Mouse (Mus musculus) myocyte (in vitro differentiated cells): ENCODE data around the gene Smarcc1. TPM values are rescaled to one million over a fixed set of nuclear protein-coding genes. Genes with fewer than 3 reads are reported as not detected.
"Not testable (repeated sequence)": the region's sequence is repeated elsewhere in the genome, so short reads cannot be mapped to it uniquely, and the experiment has no call there.

Experiments used
- H3K27me3 ChIP-seq: one replicate; pipeline ENCODE4 v1.6.1; 2011; ENCODE audit not compliant: control insufficient read depth, insufficient read depth, insufficient read length
- H3K36me3 ChIP-seq: one replicate; pipeline ENCODE4 v1.6.1; 2011; ENCODE audit not compliant: control insufficient read depth, insufficient read depth
- H3K4me2 ChIP-seq: one replicate; pipeline ENCODE4 v1.6.1; 2011; ENCODE audit warnings: low read depth, control low read depth
- H3K4me3 ChIP-seq: one replicate; pipeline ENCODE4 v1.5.1; 2011; ENCODE audit warnings: mild to moderate bottlenecking, control low read depth, moderate library complexity
- H3K79me2 ChIP-seq: one replicate; pipeline ENCODE4 v1.6.1; 2011; ENCODE audit not compliant: control insufficient read depth, insufficient read depth
- H3ac ChIP-seq: one replicate; pipeline ENCODE4 v1.6.1; 2011; ENCODE audit not compliant: control insufficient read depth, insufficient read length
- CEBPB ChIP-seq: IDR thresholded peaks from 2 replicates; pipeline ENCODE4 v1.6.1; 2011; ENCODE audit warnings: mild to moderate bottlenecking, moderate library complexity; ENCODE audit not compliant: poor library complexity, insufficient read depth, severe bottlenecking
- E2F4 ChIP-seq: IDR thresholded peaks from one replicate; pipeline ENCODE4 v1.6.1; 2011; ENCODE audit warnings: mild to moderate bottlenecking, control low read depth, moderate library complexity; ENCODE audit not compliant: insufficient read depth
- MAX ChIP-seq: IDR thresholded peaks from one replicate; pipeline ENCODE4 v1.6.1; 2011; ENCODE audit warnings: low read depth, mild to moderate bottlenecking, control low read depth
- MYOD1 ChIP-seq, 3 experiments: IDR thresholded peaks; one replicate each; pipeline ENCODE4 v1.6.1; 2011; ENCODE audit warnings: control low read depth in 2 of 3, low read depth in 2 of 3, mild to moderate bottlenecking in 2 of 3, moderate library complexity in 1 of 3; ENCODE audit not compliant: insufficient read length in 2 of 3, control insufficient read depth in 1 of 3
- MYOG ChIP-seq, 3 experiments: IDR thresholded peaks; one replicate each; pipeline ENCODE4 v1.6.1; 2011; ENCODE audit warnings: control low read depth in 2 of 3, low read depth in 2 of 3, mild to moderate bottlenecking in 2 of 3; ENCODE audit not compliant: insufficient read length in 2 of 3, control insufficient read depth in 1 of 3, insufficient read depth in 1 of 3
- POLR2A ChIP-seq: IDR thresholded peaks from one replicate; pipeline ENCODE4 v1.6.1; 2011; ENCODE audit warnings: low read depth, mild to moderate bottlenecking, control low read depth, moderate library complexity; ENCODE audit not compliant: insufficient read length
- POLR2AphosphoS2 ChIP-seq: IDR thresholded peaks from one replicate; pipeline ENCODE4 v1.6.1; 2011; ENCODE audit warnings: low read depth, control low read depth; ENCODE audit not compliant: insufficient read length
- REST ChIP-seq: IDR thresholded peaks from one replicate; pipeline ENCODE4 v1.6.1; 2011; ENCODE audit warnings: mild to moderate bottlenecking, control low read depth, moderate library complexity; ENCODE audit not compliant: insufficient read depth, insufficient read length
- SRF ChIP-seq: IDR thresholded peaks from one replicate; pipeline ENCODE4 v1.6.1; 2011; ENCODE audit warnings: low read depth; ENCODE audit not compliant: control insufficient read depth, insufficient read length
- TCF3 ChIP-seq: IDR thresholded peaks from one replicate; pipeline ENCODE4 v1.6.1; 2011; ENCODE audit warnings: low read depth, control low read depth; ENCODE audit not compliant: insufficient read length
- USF1 ChIP-seq: IDR thresholded peaks from one replicate; pipeline ENCODE4 v1.6.1; 2011; ENCODE audit warnings: low read depth, mild to moderate bottlenecking, control low read depth, moderate library complexity
- polyA plus RNA-seq: library from polyadenylated mRNA; unstranded; fragments of >200 nt; fragmentation: generic; extraction: Trizol; gene quantifications from one replicate; pipeline ENCODE4 v1.2.1, GENCODE M21; 2012; ENCODE audit warnings: missing spikeins

Smarcc1 gene
- polyA plus RNA-seq, 1 experiment, result 29.5 TPM

DNA sequence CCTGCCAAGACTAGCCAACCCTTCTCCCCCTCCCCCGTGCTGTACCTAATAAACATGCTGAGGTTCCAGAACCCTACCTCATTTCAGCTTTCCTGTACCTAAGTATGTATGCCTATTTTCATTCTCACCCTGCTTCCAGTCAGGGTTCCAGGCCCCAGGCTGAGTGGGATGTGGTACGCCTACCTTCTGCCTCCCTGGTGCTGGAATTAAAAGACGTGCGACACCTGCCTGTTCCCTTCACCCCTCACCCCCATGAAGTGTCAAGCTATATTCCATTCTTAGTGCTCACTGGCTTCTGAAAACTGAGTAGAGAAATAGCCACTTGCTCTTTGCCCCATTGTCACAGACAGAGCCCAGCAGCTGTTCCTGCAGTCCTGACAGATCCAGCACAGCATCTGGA, 3.9 kb downstream of the Smarcc1 start:
- Histone ChIP-seq H3K4me2 (no peak overlapping the region), H3K36me3 (no peaks in the 10 kb centered on the region), H3K4me3 (no peak overlapping the region), H3ac (no peak overlapping the region), H3K79me2 (peaks cover 22% of the 10 kb centered on the region), H3K27me3 (no peaks in the 10 kb centered on the region)
- TF ChIP-seq MYOG (IDR thresholded peaks at IDR 0.05; ENCODE audit: control insufficient read depth in 1 of 3, insufficient read depth in 1 of 3, insufficient read length in 2 of 3, low read depth in 2 of 3) (no peak), MYOD1 (IDR thresholded peaks at IDR 0.05; ENCODE audit: control insufficient read depth in 1 of 3, insufficient read length in 2 of 3, low read depth in 2 of 3) (peak in 2 of 3 experiments; percentile 12 to 54), POLR2A (no peak), CEBPB (no peak), SRF (no peak), USF1 (no peak), REST (no peak), TCF3 (no peak)

- H3ac ChIP-seq, result no peak overlapping the region
- no peak overlapping the region for H3K4me3 ChIP-seq
- no peak overlapping the region for H3K4me2 ChIP-seq
- no peak for TF ChIP-seq MYOG (IDR thresholded peaks at IDR 0.05; ENCODE audit: control insufficient read depth in 1 of 3, insufficient read depth in 1 of 3, insufficient read length in 2 of 3, low read depth in 2 of 3)
- TF ChIP-seq MYOD1 (IDR thresholded peaks at IDR 0.05; ENCODE audit: control insufficient read depth in 1 of 3, insufficient read length in 2 of 3, low read depth in 2 of 3), result no peak
- peaks cover 10% of the 10 kb centered on the region for H3K79me2 ChIP-seq
- no peaks in the 10 kb centered on the region for H3K36me3 ChIP-seq
- H3K27me3 ChIP-seq, result no peaks in the 10 kb centered on the region
Observed at GRCm38 (mm10) chr9:110123322-110123721, 5.8 kb downstream of the Smarcc1 start.

DNA sequence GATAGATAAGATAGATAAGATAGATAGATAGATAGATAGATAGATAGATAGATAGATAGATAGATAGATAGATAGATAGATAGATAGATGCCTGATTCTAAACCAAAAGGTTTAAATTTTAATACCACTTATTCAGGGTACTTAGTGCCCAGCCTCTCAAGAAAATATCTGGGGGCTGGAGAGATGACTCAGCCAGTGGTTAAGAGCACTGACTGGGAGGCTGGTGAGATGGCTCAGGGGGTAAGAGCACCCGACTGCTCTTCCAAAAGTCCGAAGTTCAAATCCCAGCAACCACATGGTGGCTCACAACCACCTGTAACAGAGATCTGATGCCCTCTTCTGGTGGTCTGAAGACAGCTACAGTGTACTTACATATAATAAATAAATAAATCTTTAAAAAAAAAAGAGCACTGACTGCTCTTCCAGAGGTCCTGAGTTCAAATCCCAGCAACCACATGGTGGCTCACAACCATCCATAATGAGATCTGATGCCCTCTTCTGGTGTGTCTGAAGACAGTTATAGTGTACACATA, 6.6 kb downstream of the Smarcc1 start:
- H3K79me2 ChIP-seq, H3K27me3 ChIP-seq, H3K4me2 ChIP-seq, H3K4me3 ChIP-seq, H3ac ChIP-seq, H3K36me3 ChIP-seq: not testable (repeated sequence)

GRCm38 (mm10) chr9:110130896-110131524, 13.5 kb downstream of the Smarcc1 start:
- H3ac ChIP-seq, result peak overlapping the region; percentile 72
- no peaks in the 10 kb centered on the region for H3K36me3 ChIP-seq
- H3K4me3 ChIP-seq, result peak overlapping the region; percentile 46
- no peak for TF ChIP-seq POLR2A
- no peak for TF ChIP-seq MYOD1 (IDR thresholded peaks at IDR 0.05; ENCODE audit: control insufficient read depth in 1 of 3, insufficient read length in 2 of 3, low read depth in 2 of 3)
- peak overlapping the region; percentile 76 for H3K4me2 ChIP-seq
- H3K27me3 ChIP-seq, result no peaks in the 10 kb centered on the region
- H3K79me2 ChIP-seq, result peaks cover 39% of the 10 kb centered on the region

DNA sequence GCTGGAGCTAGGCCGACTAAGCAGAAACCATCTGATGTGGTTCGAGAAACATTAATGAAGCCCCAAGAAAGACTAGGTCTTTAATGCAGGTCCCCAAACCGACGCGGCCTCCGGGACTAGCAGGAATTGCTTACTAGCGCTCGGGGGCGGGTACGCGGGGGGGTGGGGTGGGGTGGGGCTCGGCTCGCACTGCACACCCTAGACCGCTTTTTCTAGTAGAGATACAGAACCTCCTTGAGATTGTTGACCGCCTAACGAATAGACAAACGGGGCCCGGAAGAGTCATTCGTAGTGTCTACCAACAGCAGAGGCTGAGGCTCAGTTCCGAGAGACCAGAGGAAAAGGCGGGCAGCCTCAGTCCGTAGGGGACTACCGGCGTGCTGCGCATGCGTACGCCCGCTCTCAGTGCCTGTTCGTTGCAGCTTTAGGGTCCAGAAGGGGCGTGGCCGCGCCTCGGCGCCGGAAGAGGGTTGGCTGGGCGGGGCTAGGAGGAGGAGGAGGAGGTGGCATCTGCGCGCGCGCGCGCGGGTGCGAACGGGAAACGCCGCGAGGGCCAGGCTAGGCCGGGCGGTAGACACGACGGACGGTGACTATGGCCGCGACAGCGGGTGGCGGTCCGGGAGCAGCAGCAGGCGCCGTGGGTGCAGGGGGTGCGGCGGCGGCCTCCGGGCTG, 14.2 kb downstream of the Smarcc1 start:
- H3ac ChIP-seq, result peak overlapping the region; percentile 72
- peaks cover 45% of the 10 kb centered on the region for H3K79me2 ChIP-seq
- peak overlapping the region; percentile 46 for H3K4me3 ChIP-seq
- peak overlapping the region; percentile 76 for H3K4me2 ChIP-seq
- no peaks in the 10 kb centered on the region for H3K27me3 ChIP-seq
- TF ChIP-seq MAX, result no peak
- TF ChIP-seq POLR2AphosphoS2, result peak; percentile 93
- TF ChIP-seq POLR2A, result peak; percentile 94
- peak in 1 of 3 experiments; percentile 30 for TF ChIP-seq MYOG (IDR thresholded peaks at IDR 0.05; ENCODE audit: control insufficient read depth in 1 of 3, insufficient read depth in 1 of 3, insufficient read length in 2 of 3, low read depth in 2 of 3)
- TF ChIP-seq E2F4, result peak; percentile 68
- no peaks in the 10 kb centered on the region for H3K36me3 ChIP-seq

DNA sequence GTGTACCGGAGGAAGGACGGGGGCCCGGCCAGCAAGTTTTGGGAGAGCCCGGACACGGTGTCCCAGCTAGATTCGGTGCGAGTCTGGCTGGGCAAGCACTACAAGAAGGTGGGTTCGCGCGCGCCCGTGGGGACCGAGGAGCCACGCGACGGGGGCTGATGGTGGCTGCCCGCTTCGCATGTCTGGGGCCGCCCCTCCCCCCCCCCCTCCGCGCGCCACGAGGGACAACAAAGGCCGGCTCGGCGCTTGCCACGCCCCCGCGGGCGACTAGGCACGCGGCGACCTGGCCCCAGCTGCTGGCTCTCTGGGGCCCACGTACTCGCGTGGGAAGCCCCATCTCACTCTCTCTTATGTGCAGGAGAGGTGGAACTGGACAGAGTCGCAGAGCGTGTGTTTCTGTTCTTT, 14.7 kb downstream of the Smarcc1 start:
- peak overlapping the region; percentile 46 for H3K4me3 ChIP-seq
- no peaks in the 10 kb centered on the region for H3K27me3 ChIP-seq
- H3K79me2 ChIP-seq, result peaks cover 50% of the 10 kb centered on the region
- peak overlapping the region; percentile 69 for H3K4me2 ChIP-seq
- H3ac ChIP-seq, result peak overlapping the region; percentile 72
- no peaks in the 10 kb centered on the region for H3K36me3 ChIP-seq
- TF ChIP-seq CEBPB (no peak), MAX (no peak), POLR2A (no peak), MYOG (IDR thresholded peaks at IDR 0.05; ENCODE audit: control insufficient read depth in 1 of 3, insufficient read depth in 1 of 3, insufficient read length in 2 of 3, low read depth in 2 of 3) (no peak), POLR2AphosphoS2 (no peak), MYOD1 (IDR thresholded peaks at IDR 0.05; ENCODE audit: control insufficient read depth in 1 of 3, insufficient read length in 2 of 3, low read depth in 2 of 3) (peak in 1 of 3 experiments; percentile 36)
